Mouse (Mus musculus) CH12.LX (cell line): ENCODE measurements around the gene Fam107b. TPM values are rescaled to one million over a fixed set of nuclear protein-coding genes. Genes with fewer than 3 reads are reported as not detected.

Experiments
- DNase-seq: peaks from one replicate; pipeline ENCODE4 v3.0.0-alpha.2; 2013; ENCODE audit errors: extremely low read depth
- H3K27ac ChIP-seq: 2 replicates; pipeline ENCODE4 v1.5.1; 2012; ENCODE audit warnings: low read depth, mild to moderate bottlenecking, control low read depth, moderate library complexity; ENCODE audit not compliant: insufficient read depth
- H3K27me3 ChIP-seq: replicated peaks from 2 replicates; pipeline ENCODE3; 2012; ENCODE audit warnings: inconsistent platforms
- H3K36me3 ChIP-seq, 2 experiments: replicated peaks in 1 of 2; 2 replicates each; pipeline versions ENCODE3 to v1.6.1; 2012; ENCODE audit warnings: inconsistent platforms in 1 of 2, low read length in 1 of 2, mild to moderate bottlenecking in 1 of 2, mixed read lengths in 1 of 2, moderate library complexity in 1 of 2; ENCODE audit not compliant: control insufficient read depth in 1 of 2, insufficient read depth in 1 of 2
- H3K4me1 ChIP-seq, 2 experiments: 2 replicates each; pipeline ENCODE4 v1.6.1; 2012; ENCODE audit warnings: inconsistent platforms in 1 of 2, moderate library complexity in 1 of 2; ENCODE audit not compliant: insufficient read depth in 2 of 2, control insufficient read depth in 1 of 2
- H3K4me2 ChIP-seq: 2 replicates; pipeline ENCODE4 v1.6.1; 2012; ENCODE audit warnings: low read depth, mild to moderate bottlenecking, control low read depth; ENCODE audit not compliant: poor library complexity, insufficient read depth, severe bottlenecking
- H3K4me3 ChIP-seq, 3 experiments: fragments of 150-350 bp in 1 of 3; sonication (generic) in 1 of 3; replicated peaks in 1 of 3; 2 replicates each; pipeline versions ENCODE3 to v1.5.1; 2011 to 2012; ENCODE audit warnings: low read depth in 2 of 3, low read length in 2 of 3, mild to moderate bottlenecking in 2 of 3, moderate library complexity in 2 of 3, control low read depth in 1 of 3, improper control_type of control experiment in 1 of 3, inconsistent platforms in 1 of 3, mixed read lengths in 1 of 3; ENCODE audit not compliant: poor library complexity in 1 of 3
- H3K79me2 ChIP-seq: replicated peaks from 2 replicates; pipeline ENCODE4 v1.6.1; 2012; ENCODE audit warnings: mild to moderate bottlenecking, moderate library complexity; ENCODE audit not compliant: control insufficient read depth, poor library complexity, insufficient read depth, severe bottlenecking; ENCODE audit errors: extremely low read depth
- H3K9ac ChIP-seq: 2 replicates; pipeline ENCODE4 v1.6.1; 2012; ENCODE audit warnings: low read depth, mild to moderate bottlenecking, control low read depth, moderate library complexity; ENCODE audit not compliant: insufficient read depth
- H3K9me3 ChIP-seq: replicated peaks from 2 replicates; pipeline ENCODE3; 2012; ENCODE audit warnings: low read length, inconsistent platforms, mixed read lengths
- CHD1 ChIP-seq: IDR thresholded peaks from 2 replicates; pipeline ENCODE4 v1.6.1; 2012; ENCODE audit warnings: low read depth, low read length, improper control_type of control experiment, inconsistent platforms
- CTCF ChIP-seq, 2 experiments: IDR thresholded peaks in 1 of 2; conservative IDR thresholded peaks in 1 of 2; 2 replicates each; pipeline ENCODE4 v1.5.1; 2011 to 2012; ENCODE audit warnings: low read depth in 2 of 2, low read length in 2 of 2, improper control_type of control experiment in 1 of 2, inconsistent platforms in 1 of 2, mild to moderate bottlenecking in 1 of 2, moderate library complexity in 1 of 2
- E2F4 ChIP-seq: IDR thresholded peaks from 2 replicates; pipeline ENCODE4 v1.6.1; 2011; ENCODE audit warnings: low read depth, low read length, improper control_type of control experiment; ENCODE audit not compliant: insufficient replicate concordance
- EP300 ChIP-seq: IDR thresholded peaks from 2 replicates; pipeline ENCODE4 v1.6.1; 2011; ENCODE audit warnings: low read length, improper control_type of control experiment
- GABPA ChIP-seq: IDR thresholded peaks from 2 replicates; pipeline ENCODE4 v1.6.1; 2012; ENCODE audit warnings: low read depth, low read length, improper control_type of control experiment, inconsistent platforms; ENCODE audit not compliant: insufficient replicate concordance
- IRF4 ChIP-seq: IDR thresholded peaks from 2 replicates; pipeline ENCODE4 v1.6.1; 2014; ENCODE audit warnings: low read depth, mild to moderate bottlenecking, inconsistent platforms, low read length, improper control_type of control experiment
- KAT2A ChIP-seq: IDR thresholded peaks from 2 replicates; pipeline ENCODE4 v1.6.1; 2012; ENCODE audit warnings: low read length, improper control_type of control experiment, inconsistent platforms; ENCODE audit not compliant: insufficient replicate concordance
- MAFK ChIP-seq: IDR thresholded peaks from 2 replicates; pipeline ENCODE4 v1.6.1; 2011; ENCODE audit warnings: low read length, improper control_type of control experiment; ENCODE audit not compliant: insufficient replicate concordance
- MAX ChIP-seq: IDR thresholded peaks from 2 replicates; pipeline ENCODE4 v1.6.1; 2011; ENCODE audit warnings: low read length, improper control_type of control experiment
- MEF2A ChIP-seq: IDR thresholded peaks from 2 replicates; pipeline ENCODE4 v1.6.1; 2014; ENCODE audit warnings: low read depth, mild to moderate bottlenecking, inconsistent platforms, low read length, improper control_type of control experiment, borderline replicate concordance
- MXI1 ChIP-seq: IDR thresholded peaks from 2 replicates; pipeline ENCODE4 v1.6.1; 2011; ENCODE audit warnings: mild to moderate bottlenecking, low read depth, low read length, improper control_type of control experiment
- MYC ChIP-seq: IDR thresholded peaks from 2 replicates; pipeline ENCODE4 v1.6.1; 2011; ENCODE audit warnings: low read depth, mild to moderate bottlenecking, improper control_type of control experiment, low read length
- NRF1 ChIP-seq: IDR thresholded peaks from 2 replicates; pipeline ENCODE4 v1.6.1; 2014; ENCODE audit warnings: low read depth, mild to moderate bottlenecking, inconsistent platforms, low read length, improper control_type of control experiment, moderate library complexity
- PAX5 ChIP-seq: IDR thresholded peaks from 2 replicates; pipeline ENCODE4 v1.6.1; 2012; ENCODE audit warnings: low read length, inconsistent platforms, mixed read lengths
- POLR2AphosphoS2 ChIP-seq: IDR thresholded peaks from 2 replicates; pipeline ENCODE4 v1.6.1; 2011; ENCODE audit warnings: low read depth, low read length, improper control_type of control experiment
- SMC3 ChIP-seq: IDR thresholded peaks from 2 replicates; pipeline ENCODE4 v1.6.1; 2011; ENCODE audit warnings: low read depth, low read length, improper control_type of control experiment
- TBP ChIP-seq: conservative IDR thresholded peaks from 2 replicates; pipeline ENCODE4 v1.6.1; 2011; ENCODE audit warnings: low read depth, low read length, improper control_type of control experiment
- TCF12 ChIP-seq: IDR thresholded peaks from 2 replicates; pipeline ENCODE4 v1.6.1; 2014; ENCODE audit warnings: low read depth, mild to moderate bottlenecking, inconsistent platforms, low read length, improper control_type of control experiment
- USF2 ChIP-seq: conservative IDR thresholded peaks from 2 replicates; pipeline ENCODE4 v1.6.1; 2011; ENCODE audit warnings: low read depth, low read length, improper control_type of control experiment
- ZKSCAN1 ChIP-seq: IDR thresholded peaks from 2 replicates; pipeline ENCODE4 v1.6.1; 2012; ENCODE audit warnings: low read depth, inconsistent platforms, low read length, improper control_type of control experiment, borderline replicate concordance
- ZMIZ1 ChIP-seq: IDR thresholded peaks from 2 replicates; pipeline ENCODE4 v1.6.1; 2012; ENCODE audit warnings: low read depth, mild to moderate bottlenecking, inconsistent platforms, low read length, improper control_type of control experiment
- dilution Hi-C: fragments of 300-500 bp; cut with MboI; formaldehyde crosslinking; loops from 2 replicates; pipeline ENCODE4 v1.14.3; 2020; ENCODE audit warnings: low sequenced_read_pairs; ENCODE audit not compliant: extremely low pct_unique_long_range_greater_than_20kb, extremely low pct_ligation_motif_present
- in situ Hi-C: fragments of 300-500 bp; cut with MboI; formaldehyde crosslinking; loops from 3 replicates; pipeline ENCODE4 v1.14.3; 2019; ENCODE audit warnings: low sequenced_read_pairs, low pct_ligation_motif_present, low pct_unique_long_range_greater_than_20kb, mixed read lengths
- polyA plus RNA-seq: library from polyadenylated mRNA; unstranded; fragments of >175 nt; gene quantifications from 2 replicates; pipeline ENCODE4 v1.2.1, GENCODE M21; 2012; ENCODE audit warnings: low read depth; ENCODE audit not compliant: insufficient read length
- total RNA-seq, 2 experiments: library from RNA; depleted of rRNA; stranded (reverse); fragments of 300-350 nt in 1 of 2; fragments of >200 nt in 1 of 2; gene quantifications; 2 replicates each; pipeline ENCODE4 v1.2.3; 2012 to 2014

Gene Fam107b
- total and polyA plus RNA-seq, 3 experiments, result 42.6 to 113 (median 71.7) TPM

GRCm38 (mm10) chr2:3664086-3664485 lies 93.8 kb downstream of the Fam107b start:
- no peak for DNase-seq
- Histone ChIP-seq H3K4me1 (peaks cover 11 to 18% of the 10 kb centered on the region in 2 experiments), H3K36me3 (no peaks in the 10 kb centered on the region), H3K4me3 (no peak overlapping the region), H3K9me3 (no peaks in the 10 kb centered on the region), H3K27ac (no peak overlapping the region), H3K27me3 (no peaks in the 10 kb centered on the region), H3K9ac (no peak overlapping the region), H3K4me2 (no peak overlapping the region), H3K79me2 (no peaks in the 10 kb centered on the region)
- in situ Hi-C loops, result no loop called here
- TF ChIP-seq IRF4 (no peak), MEF2A (no peak), POLR2AphosphoS2 (no peak), MAFK (no peak), SMC3 (no peak), MXI1 (no peak), TCF12 (no peak), ZKSCAN1 (no peak), MYC (no peak), CTCF (conservative IDR thresholded peaks at IDR 0.05 in 1 of 2, IDR thresholded peaks at IDR 0.05 in 1 of 2; ENCODE audit: low read depth in 2 of 2, low read length in 2 of 2) (no peak), TBP (no peak), NRF1 (no peak)
- dilution Hi-C loops, result no loop called here

DNA sequence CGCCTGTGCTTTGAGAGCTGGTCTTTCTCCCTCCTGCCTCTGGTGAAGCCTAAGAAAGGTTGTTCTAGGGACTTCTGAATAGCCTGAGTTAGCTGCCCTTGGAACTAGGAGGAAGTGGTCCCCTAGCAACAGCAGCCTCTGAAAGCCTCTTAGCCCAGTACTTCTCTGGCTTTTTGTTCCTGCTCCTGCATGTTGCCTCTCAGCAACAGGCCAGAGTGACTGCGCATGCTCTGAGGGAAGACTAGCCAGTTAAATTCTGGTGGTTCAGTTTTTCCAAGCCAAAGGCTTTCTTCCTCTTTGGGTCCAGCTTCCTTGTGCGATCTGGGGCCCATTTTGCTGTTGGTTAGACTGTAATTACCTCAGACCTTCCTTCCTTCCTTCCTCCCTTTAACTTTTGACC lies 98.4 kb downstream of the Fam107b start:
- no peak overlapping the region for H3K9ac ChIP-seq
- peak; percentile 56 for DNase-seq
- TF ChIP-seq MAX (no peak), NRF1 (peak; percentile 74), IRF4 (0 out of 2 replicates have a peak, but pooled peaks have one; percentile 10), TCF12 (no peak)
- TF ChIP-seq, all 38 proteins: peak for 2
- Histone ChIP-seq H3K4me3 (no peak overlapping the region), H3K27ac (no peak overlapping the region), H3K4me1 (peaks cover 13 to 19% of the 10 kb centered on the region in 2 experiments), H3K4me2 (no peak overlapping the region), H3K9me3 (no peaks in the 10 kb centered on the region), H3K79me2 (no peaks in the 10 kb centered on the region), H3K27me3 (no peaks in the 10 kb centered on the region), H3K36me3 (no peaks in the 10 kb centered on the region)
- in situ Hi-C loops (no loop called here), dilution Hi-C loops (no loop called here)

- TF ChIP-seq PAX5 (no peak), ZMIZ1 (no peak), EP300 (no peak), CHD1 (no peak), IRF4 (no peak), MAFK (no peak), MEF2A (no peak), E2F4 (no peak), GABPA (no peak), KAT2A (no peak), USF2 (no peak)
- TF ChIP-seq, all 38 proteins: peak for 0
- dilution Hi-C loops (no loop called here), in situ Hi-C loops (no loop called here)
- H3K9me3 ChIP-seq, result no peaks in the 10 kb centered on the region
- H3K9ac ChIP-seq, result no peak overlapping the region
- H3K4me2 ChIP-seq, result no peak overlapping the region
- H3K4me3 ChIP-seq, result no peak overlapping the region
- no peaks in the 10 kb centered on the region for H3K36me3 ChIP-seq
- no peaks in the 10 kb centered on the region for H3K27me3 ChIP-seq
- no peak for DNase-seq
- no peaks in the 10 kb centered on the region for H3K79me2 ChIP-seq
- no peak overlapping the region for H3K27ac ChIP-seq
- peaks cover 7 to 19% of the 10 kb centered on the region in 2 experiments for H3K4me1 ChIP-seq
Observed at GRCm38 (mm10) chr2:3669646-3670045, 99.4 kb downstream of the Fam107b start.
